Mouse (Mus musculus) liver, embryonic 14.5 days (tissue): Measurements from ENCODE around the gene Ppa2.

Experiments
- CTCF ChIP-seq: IDR thresholded peaks from 2 replicates; pipeline ENCODE4 v1.5.1; 2016; ENCODE audit warnings: antibody characterized with exemption, low read depth, control low read depth
- EP300 ChIP-seq: IDR thresholded peaks from 2 replicates; pipeline ENCODE4 v1.6.1; 2016; ENCODE audit warnings: antibody characterized with exemption, low read depth

GRCm38 (mm10) chr3:133379997-133380396 is 70.1 kb downstream of the Ppa2 start:
- TF ChIP-seq CTCF, result no peak
- no peak for TF ChIP-seq EP300
